Mouse (Mus musculus): ENCODE data around the gene Gm6121.
"Not testable (repeated sequence)": the region's sequence is repeated elsewhere in the genome, so short reads cannot be mapped to it uniquely, and the experiment has no call there.

Gene Gm6121

GRCm38 (mm10) chrX:26935597-26935996 is at the start of gene Gm6121:
TSS of gene Gm6121 (minus strand) at chrX:26935697.
- ATAC-seq (ENCODE audit: insufficient number of reproducible peaks, low FRiP score, low TSS enrichment) = not testable (repeated sequence)

Data from cerebellum, adult (tissue).